Mouse (Mus musculus) liver, embryonic 16.5 days (tissue): ENCODE measurements around the gene Rab43. TPM values are rescaled to one million over a fixed set of nuclear protein-coding genes. Genes with fewer than 3 reads are reported as not detected.

Experiments used
- ATAC-seq: fragments of 200-750 bp; cut with Nextera tagmentation; 2 replicates; pipeline ENCODE4 v1.8.0; 2017; ENCODE audit warnings: low read depth, mild to moderate bottlenecking, moderate number of reproducible peaks, moderate library complexity
- H3K27ac ChIP-seq: fragments of 300-500 bp; sonication (generic); 2 replicates; pipeline ENCODE4 v1.5.1; 2014; ENCODE audit warnings: mild to moderate bottlenecking, low read length
- H3K27me3 ChIP-seq: fragments of 300-500 bp; sonication (generic); 2 replicates; pipeline ENCODE4 v1.6.1; 2014; ENCODE audit warnings: low read depth, low read length, mixed read lengths; ENCODE audit not compliant: control insufficient read depth, insufficient read depth
- H3K36me3 ChIP-seq: fragments of 300-500 bp; sonication (generic); 2 replicates; pipeline ENCODE4 v1.6.1; 2014; ENCODE audit warnings: mild to moderate bottlenecking; ENCODE audit not compliant: control insufficient read depth, insufficient read depth
- H3K4me1 ChIP-seq: fragments of 300-500 bp; sonication (generic); 2 replicates; pipeline ENCODE4 v1.6.1; 2014; ENCODE audit warnings: low read depth, low read length, mixed read lengths; ENCODE audit not compliant: control insufficient read depth
- H3K4me2 ChIP-seq: fragments of 300-500 bp; sonication (generic); 2 replicates; pipeline ENCODE4 v1.6.1; 2014; ENCODE audit warnings: low read depth, low read length, mixed read lengths
- H3K4me3 ChIP-seq: fragments of 300-500 bp; sonication (generic); 2 replicates; pipeline ENCODE4 v1.5.1; 2014; ENCODE audit warnings: low read depth, mild to moderate bottlenecking, low read length
- H3K9ac ChIP-seq: fragments of 300-500 bp; sonication (generic); 2 replicates; pipeline ENCODE4 v1.6.1; 2014; ENCODE audit warnings: low read depth, low read length
- H3K9me3 ChIP-seq: fragments of 300-500 bp; sonication (generic); replicated peaks from 2 replicates; pipeline ENCODE4 v1.6.1; 2016; ENCODE audit warnings: low read length; ENCODE audit not compliant: control insufficient read depth
- WGBS: fragments of 180-500 bp; shearing (Covaris S2); extraction: QIAGEN DNeasy Blood & Tissue Kit; methylation state at CpG from one replicate; pipeline ENCODE4 v1.1.7; 2014; ENCODE audit not compliant: insufficient replicate concordance; 5-methylcytosine and 5-hydroxymethylcytosine counted together
- polyA plus RNA-seq: library from polyadenylated mRNA; unstranded; fragments of >200 nt; fragmentation: Nextera tagmentation; extraction: Ambion mirVana; gene quantifications from 2 replicates; pipeline ENCODE4 v1.2.1, GENCODE M21; 2015

The Rab43 gene
- polyA plus RNA-seq, 1 experiment from 2014 or later: 34.8 TPM

DNA sequence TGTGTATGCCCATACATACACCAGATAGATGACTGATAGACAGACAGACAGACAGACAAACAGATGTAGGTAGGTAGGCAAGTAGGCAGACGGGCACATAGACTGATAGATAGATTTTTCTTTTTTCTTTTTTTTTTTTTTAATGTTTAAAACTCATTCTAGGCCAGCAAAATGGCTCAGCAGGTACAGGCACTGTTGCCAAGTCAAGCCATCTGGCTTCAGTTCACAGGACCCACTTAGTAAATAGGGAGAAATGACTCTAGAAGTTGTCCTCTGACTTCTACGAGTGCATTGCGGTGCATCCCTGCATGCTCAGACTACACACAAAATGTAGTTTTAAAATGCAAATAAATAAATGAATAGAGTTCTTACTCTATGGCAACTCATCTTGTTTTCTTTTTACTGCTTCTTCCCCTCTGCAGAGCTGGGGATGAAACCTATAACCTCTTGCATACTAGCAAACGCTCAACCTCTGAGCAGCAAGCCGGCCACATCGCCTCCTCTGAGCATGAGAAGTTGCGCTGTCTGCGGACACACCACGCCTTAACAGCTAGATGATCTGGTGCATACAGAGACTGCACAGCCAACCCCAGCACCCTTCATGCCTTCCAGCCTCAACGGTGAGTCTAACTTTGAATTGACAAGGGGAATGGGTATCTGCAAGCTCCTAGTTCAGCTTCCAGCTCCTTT is 18.0 kb downstream of the Rab43 start:
- H3K27ac ChIP-seq: peak overlapping the region; percentile 32

DNA sequence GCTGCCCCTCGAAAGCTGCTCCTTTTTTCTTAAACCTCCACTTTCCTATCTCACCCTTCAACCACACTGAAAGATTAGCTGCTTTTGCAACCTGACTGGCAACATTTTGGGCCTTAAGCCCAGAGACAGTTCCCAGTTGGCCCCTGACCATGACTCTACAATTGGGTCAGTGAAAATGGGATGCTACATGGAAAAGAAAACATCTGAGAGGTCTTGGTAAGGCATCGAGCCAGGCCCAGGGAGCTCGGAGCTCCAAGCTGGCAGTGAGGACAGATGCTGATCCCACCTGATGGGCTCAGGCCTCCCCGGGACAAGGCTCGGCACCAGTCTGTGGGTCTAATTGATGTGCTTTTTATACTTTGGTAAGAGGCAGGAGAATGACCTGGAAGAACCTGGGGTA is 20.1 kb downstream of the Rab43 start:
- H3K27ac ChIP-seq: peak overlapping the region; percentile 98
- 78% methylated on average over 5 of the region's 5 CpGs for WGBS
- H3K4me1 ChIP-seq: peaks cover 70% of the 10 kb centered on the region
- no peaks in the 10 kb centered on the region for H3K27me3 ChIP-seq
- H3K4me2 ChIP-seq: peak overlapping the region; percentile 60
- H3K4me3 ChIP-seq: no peak overlapping the region
- ATAC-seq: no peak
- H3K9me3 ChIP-seq: no peaks in the 10 kb centered on the region
- H3K9ac ChIP-seq: 0 out of 2 replicates have a peak overlapping the region, but pooled peaks have one; percentile 62
- H3K36me3 ChIP-seq: peaks cover 35% of the 10 kb centered on the region

More for the DNA sequence above, 18.0 kb downstream of the Rab43 start:
- Histone ChIP-seq H3K36me3 (peaks cover 37% of the 10 kb centered on the region), H3K4me1 (peaks cover 73% of the 10 kb centered on the region), H3K4me2 (no peak overlapping the region), H3K9ac (no peak overlapping the region), H3K27me3 (no peaks in the 10 kb centered on the region), H3K4me3 (no peak overlapping the region), H3K9me3 (no peaks in the 10 kb centered on the region)
- ATAC-seq: no peak
- WGBS: 91% methylated on average over 10 of the region's 10 CpGs

DNA sequence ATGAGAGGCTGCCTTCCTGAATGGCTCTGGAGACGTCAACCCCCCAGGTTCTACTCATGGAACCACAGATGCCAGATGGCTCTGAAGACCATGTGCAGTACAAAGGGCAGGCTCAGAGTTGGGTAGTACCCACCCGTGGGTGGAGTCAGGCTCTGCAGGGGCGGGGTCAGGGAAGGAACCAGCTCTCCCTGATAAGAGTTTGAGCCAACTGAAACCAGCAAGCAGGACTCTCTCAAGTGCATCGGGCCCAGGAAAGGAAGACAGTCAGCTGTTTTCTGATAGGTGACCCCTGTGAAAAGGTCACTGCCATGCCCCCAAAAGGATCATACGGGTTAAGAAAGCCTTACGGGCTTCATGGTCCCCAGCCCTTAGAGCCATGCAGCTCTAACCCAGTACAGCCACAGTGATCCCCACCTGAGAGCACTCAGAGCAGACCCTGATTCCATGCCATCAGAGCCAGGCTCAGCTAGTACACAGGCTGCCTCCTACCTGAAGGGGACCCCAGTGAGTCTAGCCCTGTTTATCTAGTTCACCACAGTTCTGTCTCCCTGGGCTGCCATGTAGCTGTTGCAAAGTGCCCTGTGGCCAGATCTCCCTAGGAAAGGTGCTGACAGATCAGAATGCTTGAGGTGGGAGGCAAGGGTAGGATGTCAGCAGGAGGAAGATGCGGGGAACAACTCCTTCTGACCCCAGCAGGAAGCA is 21.0 kb downstream of the Rab43 start:
- peak overlapping the region; percentile 30 for H3K4me3 ChIP-seq
- peak overlapping the region; percentile 98 for H3K27ac ChIP-seq
- H3K4me2 ChIP-seq: peak overlapping the region; percentile 60
- peak overlapping the region; percentile 62 for H3K9ac ChIP-seq
- peaks cover 62% of the 10 kb centered on the region for H3K4me1 ChIP-seq
- 21% methylated on average over 7 of the region's 7 CpGs for WGBS
- H3K36me3 ChIP-seq: peaks cover 35% of the 10 kb centered on the region
- ATAC-seq: peak; percentile 96
- no peaks in the 10 kb centered on the region for H3K27me3 ChIP-seq
- no peaks in the 10 kb centered on the region for H3K9me3 ChIP-seq

DNA sequence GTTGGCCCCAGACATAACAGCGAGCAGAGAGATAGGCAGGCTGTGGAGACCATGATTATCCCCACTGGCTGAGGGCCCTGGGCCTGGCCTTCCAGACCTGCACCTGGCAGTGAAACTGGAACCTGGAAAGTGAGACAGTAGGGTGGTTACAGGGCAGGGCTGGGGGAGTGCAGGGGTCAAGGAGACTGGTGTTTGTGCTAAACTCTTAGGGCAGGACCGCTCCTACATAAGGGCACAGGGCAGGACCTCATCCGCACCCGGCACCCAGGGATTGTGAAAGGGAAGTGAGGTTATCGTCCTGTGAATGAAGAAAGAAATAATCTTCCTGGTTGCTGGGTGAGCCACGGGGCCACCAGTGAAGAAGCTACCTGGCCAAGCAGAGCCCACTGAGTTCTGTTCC is 22.2 kb downstream of the Rab43 start:
- no peak for ATAC-seq
- no peaks in the 10 kb centered on the region for H3K9me3 ChIP-seq
- H3K27ac ChIP-seq: peak overlapping the region; percentile 98
- H3K4me2 ChIP-seq: no peak overlapping the region
- peaks cover 35% of the 10 kb centered on the region for H3K36me3 ChIP-seq
- H3K4me3 ChIP-seq: no peak overlapping the region
- peaks cover 54% of the 10 kb centered on the region for H3K4me1 ChIP-seq
- 56% methylated on average over 6 of the region's 6 CpGs for WGBS
- H3K9ac ChIP-seq: peak overlapping the region; percentile 40; the same call in 1 of the 2 replicates
- no peaks in the 10 kb centered on the region for H3K27me3 ChIP-seq

DNA sequence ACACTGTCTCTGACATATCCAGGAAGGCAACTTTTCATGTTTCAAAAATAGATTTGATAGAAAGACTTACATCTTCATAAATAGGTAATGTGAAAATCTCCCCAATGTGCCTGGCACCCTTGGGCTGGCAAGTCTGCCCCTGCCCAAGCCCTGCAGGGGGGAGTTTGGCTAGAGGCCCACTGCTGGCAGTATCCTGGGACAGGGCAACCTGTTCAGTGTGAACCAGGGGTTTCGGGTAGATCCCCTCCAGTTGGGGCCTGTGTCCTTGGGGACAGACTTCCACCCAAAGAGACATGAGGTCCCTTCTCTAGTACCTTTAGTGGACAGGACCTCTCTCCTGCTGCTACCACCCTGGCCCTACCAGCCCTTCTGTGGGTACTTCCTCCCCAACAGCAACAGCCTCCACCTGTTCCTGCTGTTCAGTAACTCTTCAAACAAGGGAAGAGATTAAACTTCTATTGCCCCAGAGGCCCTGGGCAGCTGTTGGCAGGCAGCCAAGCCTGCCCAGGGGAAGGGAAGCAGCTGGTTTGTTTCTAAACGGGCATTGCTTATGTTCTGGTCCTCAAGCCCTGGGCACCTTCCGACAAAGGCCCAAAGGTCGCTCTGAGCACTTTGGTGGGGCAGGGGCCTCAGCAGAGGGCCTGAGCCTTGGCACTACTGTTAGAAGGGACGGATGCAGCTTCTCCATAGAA is 22.9 kb downstream of the Rab43 start:
- H3K4me1 ChIP-seq: peaks cover 56% of the 10 kb centered on the region
- H3K4me2 ChIP-seq: no peak overlapping the region

DNA sequence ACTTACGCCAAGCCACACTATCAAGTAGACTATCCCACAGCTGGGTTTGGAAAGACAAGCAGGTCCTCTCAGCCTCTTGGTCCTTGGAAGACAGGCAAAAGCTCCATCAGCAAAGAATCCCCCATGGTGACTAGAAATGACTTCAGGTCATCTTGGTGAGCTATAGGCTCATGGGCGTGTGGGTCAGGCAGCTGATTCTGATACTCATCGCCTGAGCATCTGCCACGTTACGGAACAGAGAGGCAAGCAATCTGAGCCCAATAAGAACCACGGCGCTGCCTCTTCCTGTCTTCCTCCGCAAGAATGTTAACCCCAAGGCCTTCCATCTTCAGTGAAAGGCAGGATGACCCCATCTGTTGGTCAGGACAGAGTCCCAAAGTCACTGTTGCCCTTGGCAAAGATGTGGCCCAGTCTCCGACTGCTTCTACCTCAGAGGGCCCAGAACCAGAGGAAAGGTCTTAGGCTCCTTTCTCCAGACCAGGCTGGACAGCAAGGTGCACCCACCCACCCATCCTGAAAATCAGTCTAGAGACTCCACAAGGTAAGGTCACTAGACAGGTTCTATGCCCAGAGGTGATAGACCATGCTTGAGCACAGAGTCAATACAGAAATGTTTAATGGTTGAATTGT is 23.6 kb downstream of the Rab43 start:
- Histone ChIP-seq H3K4me1 (peaks cover 57% of the 10 kb centered on the region), H3K9ac (no peak overlapping the region), H3K9me3 (no peaks in the 10 kb centered on the region), H3K36me3 (peaks cover 23% of the 10 kb centered on the region), H3K27me3 (no peaks in the 10 kb centered on the region), H3K27ac (peak overlapping the region; percentile 98), H3K4me3 (no peak overlapping the region), H3K4me2 (no peak overlapping the region)
- no peak for ATAC-seq
- 85% methylated on average over 9 of the region's 9 CpGs for whole genome bisulfite sequencing

More for the DNA sequence above, 22.9 kb downstream of the Rab43 start:
- H3K4me3 ChIP-seq: no peak overlapping the region
- no peaks in the 10 kb centered on the region for H3K27me3 ChIP-seq
- 36% methylated on average over 5 of the region's 5 CpGs for WGBS
- peak overlapping the region; percentile 40 for H3K9ac ChIP-seq
- peak overlapping the region; percentile 98 for H3K27ac ChIP-seq
- no peak for ATAC-seq
- peaks cover 28% of the 10 kb centered on the region for H3K36me3 ChIP-seq
- no peaks in the 10 kb centered on the region for H3K9me3 ChIP-seq

DNA sequence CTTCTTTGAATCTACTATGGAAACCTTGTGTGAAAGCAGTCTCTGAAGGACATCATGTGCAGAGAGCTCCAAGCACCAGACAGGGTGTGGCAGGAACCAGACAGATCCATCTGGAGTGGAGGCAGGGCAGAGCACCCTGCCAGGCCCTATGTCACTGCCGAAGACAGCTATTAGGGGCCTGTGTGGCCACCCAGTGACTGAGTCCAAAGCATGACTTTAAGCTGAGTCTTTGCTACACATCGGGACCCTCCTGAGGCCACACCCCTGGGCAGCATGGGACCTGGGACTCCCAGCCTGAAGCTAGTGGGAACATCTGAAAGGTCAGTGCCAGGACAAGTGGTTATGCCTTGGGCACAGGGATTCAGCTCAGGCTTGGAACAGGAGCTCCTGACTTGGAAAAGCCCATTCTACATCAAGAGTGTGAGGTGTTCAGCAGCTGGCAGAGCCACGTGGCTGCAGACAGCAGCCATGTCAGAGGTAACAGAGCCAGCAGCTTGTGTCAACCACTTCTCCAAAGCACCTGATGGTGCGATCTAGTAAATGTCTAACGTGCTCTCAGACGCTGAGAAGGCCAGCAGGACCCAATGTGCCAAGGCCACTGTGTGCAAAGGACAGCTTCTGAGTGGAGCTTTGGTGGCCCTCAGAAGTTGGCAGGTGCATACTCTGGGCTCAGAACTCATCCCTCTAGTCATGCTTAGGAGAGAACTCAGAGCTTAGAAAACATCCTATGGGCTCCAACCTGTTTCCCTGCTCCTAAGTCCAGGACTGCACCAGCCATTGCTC is 24.7 kb downstream of the Rab43 start:
- peaks cover 14% of the 10 kb centered on the region for H3K36me3 ChIP-seq
- H3K9me3 ChIP-seq: no peaks in the 10 kb centered on the region
- H3K9ac ChIP-seq: peak overlapping the region; percentile 25; the same call in 1 of the 2 replicates
- H3K27me3 ChIP-seq: no peaks in the 10 kb centered on the region
- H3K27ac ChIP-seq: peak overlapping the region; percentile 46
- no peak overlapping the region for H3K4me2 ChIP-seq
- 66% methylated on average over 6 of the region's 6 CpGs for WGBS
- H3K4me3 ChIP-seq: no peak overlapping the region
- H3K4me1 ChIP-seq: peaks cover 55% of the 10 kb centered on the region
- ATAC-seq: no peak

DNA sequence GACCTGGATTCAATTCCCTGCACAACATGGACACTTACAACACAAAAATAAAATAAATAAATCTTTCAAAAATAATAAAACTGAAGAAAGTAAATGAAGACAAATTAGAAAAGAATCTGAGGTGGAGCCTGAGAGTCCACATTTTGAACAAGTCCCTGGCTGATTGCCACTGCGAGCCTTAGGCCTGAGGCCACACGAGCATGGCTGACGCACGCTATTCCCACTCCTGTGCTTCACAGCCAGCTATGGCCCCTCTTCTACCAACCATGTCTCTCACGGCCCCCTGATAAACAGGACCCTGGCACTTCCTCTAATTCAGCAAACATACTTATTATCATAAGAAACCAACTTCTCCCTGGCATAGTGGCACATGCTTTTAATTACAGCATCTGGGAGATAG is 25.3 kb downstream of the Rab43 start:
- Histone ChIP-seq H3K9me3 (no peaks in the 10 kb centered on the region), H3K27me3 (no peaks in the 10 kb centered on the region), H3K36me3 (peaks cover 8% of the 10 kb centered on the region; the same call in 1 of the 2 replicates), H3K27ac (peak overlapping the region; percentile 46; the same call in 1 of the 2 replicates), H3K4me2 (no peak overlapping the region), H3K9ac (no peak overlapping the region), H3K4me1 (peaks cover 48% of the 10 kb centered on the region), H3K4me3 (no peak overlapping the region)
- ATAC-seq: no peak
- WGBS: 69% methylated on average over 5 of the region's 5 CpGs
